Mouse (Mus musculus) testis, adult 2 months (tissue): ENCODE measurements around the gene Atp1a3.

Experiments used
- CTCF ChIP-seq: fragments of 200-500 bp; IDR thresholded peaks from 2 replicates; pipeline ENCODE4 v1.5.1; 2012; ENCODE audit warnings: low read depth, mild to moderate bottlenecking, inconsistent platforms, low read length, moderate library complexity; ENCODE audit not compliant: control insufficient read depth, insufficient read depth, insufficient replicate concordance
- POLR2A ChIP-seq: fragments of 200-500 bp; IDR thresholded peaks from 2 replicates; pipeline ENCODE4 v1.6.1; 2012; ENCODE audit warnings: low read depth, mild to moderate bottlenecking, inconsistent platforms, low read length, moderate library complexity; ENCODE audit not compliant: control insufficient read depth

DNA sequence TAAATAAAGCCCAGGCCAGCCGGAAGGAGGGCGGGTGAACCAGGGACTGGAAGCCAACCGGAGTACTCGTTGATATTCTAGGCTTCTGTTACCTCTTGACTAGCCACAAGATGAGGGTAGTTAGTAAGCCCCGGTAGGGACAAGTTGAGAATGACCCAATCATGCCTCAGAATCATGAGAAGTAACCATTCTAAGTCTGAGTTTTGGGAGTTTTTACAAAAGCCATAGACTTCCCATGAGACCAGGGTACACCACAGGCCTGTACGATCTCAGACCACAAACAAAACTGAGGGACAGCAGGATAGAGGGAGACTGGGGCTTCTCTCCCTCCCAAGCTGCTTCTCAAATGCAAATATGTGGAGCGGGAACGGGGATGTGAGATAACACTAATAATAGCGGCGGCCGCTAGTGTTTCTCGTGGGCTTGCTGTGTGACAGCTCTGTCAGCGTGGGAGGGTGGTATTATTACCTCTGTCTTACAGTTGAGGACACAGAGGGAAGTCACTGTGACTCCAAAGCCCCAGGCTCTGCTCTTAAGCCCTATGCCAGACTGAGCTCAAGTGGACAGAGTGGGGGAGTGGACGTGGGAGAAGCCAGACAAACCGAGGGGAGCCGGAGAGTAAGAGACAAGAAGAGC is 43.7 kb upstream of the Atp1a3 start:
- TF ChIP-seq CTCF (no peak), POLR2A (no peak)
